Mouse (Mus musculus) olfactory bulb, adult 2 months (tissue): ENCODE measurements at regions not wholly inside any gene's neighbourhood (a gene's known extent, or its start where the extent isn't known, plus 50 kb on each side); places are given as distances from the start of the nearest gene placed in this dataset.

ENCODE experiments used
- CTCF ChIP-seq: fragments of 200-500 bp; IDR thresholded peaks from 2 replicates; pipeline ENCODE4 v1.5.1; 2012; ENCODE audit warnings: low read depth, mild to moderate bottlenecking, low read length, moderate library complexity; ENCODE audit not compliant: insufficient read depth
- POLR2A ChIP-seq: fragments of 200-500 bp; IDR thresholded peaks from 2 replicates; pipeline ENCODE4 v1.6.1; 2012; ENCODE audit warnings: mild to moderate bottlenecking, low read depth, low read length, moderate library complexity; ENCODE audit not compliant: insufficient read depth

DNA sequence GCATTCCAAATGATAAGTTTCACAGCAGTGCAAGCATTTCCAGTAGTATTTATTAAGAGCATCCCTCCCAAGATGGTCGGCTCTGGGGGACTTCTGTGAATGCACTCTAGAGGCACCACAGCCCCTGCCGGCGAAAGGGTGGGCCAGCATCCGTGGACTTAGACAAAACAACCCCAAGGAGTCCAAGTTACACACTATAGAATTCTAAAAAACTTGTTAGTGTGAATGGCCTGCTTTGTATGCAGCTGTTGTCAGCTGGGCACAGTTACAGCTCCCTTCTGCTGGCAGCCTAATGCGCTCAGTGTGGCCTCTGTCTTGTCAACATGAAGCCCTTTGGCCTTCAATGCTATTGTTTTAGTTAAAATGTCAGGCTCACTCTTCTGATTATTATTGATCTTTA is 181.5 kb downstream of the Tle3 start:
- TF ChIP-seq CTCF: no peak
- TF ChIP-seq POLR2A: no peak
